ENCODE assay signal across 7 mouse cellular contexts in the genomic region with DNA sequence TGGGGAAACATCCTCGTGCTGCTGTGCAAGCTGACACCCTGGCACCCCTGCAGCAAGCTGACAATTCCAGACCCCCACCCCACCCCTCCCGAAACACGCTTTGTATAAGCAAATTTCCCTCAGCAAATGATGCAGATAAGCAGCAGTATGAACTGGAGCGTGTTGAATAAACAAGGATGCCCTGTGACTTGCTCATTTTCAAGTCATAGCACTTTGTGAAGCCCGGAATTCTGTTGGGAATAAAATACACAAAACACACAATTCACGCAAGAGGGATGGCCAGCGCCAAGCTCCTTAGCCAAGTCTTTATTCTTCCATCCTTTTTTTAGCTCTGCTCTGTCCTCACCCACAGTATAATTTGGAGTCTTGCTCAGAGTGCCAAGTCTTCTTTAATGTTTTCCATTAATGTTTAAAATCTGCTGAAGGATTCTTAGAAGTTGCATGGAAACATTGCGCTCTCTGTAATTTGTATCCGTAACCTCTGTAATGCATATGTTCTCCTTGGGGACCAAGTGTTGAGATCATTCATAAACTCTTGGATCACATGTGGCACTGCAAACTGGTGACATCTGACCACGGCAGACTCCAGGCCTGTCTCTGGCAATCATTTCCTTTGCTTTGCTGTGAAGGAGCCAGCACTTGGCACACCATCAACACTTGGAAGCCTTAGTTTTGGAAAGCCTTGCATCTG.
DNase-seq lines count a peak whose midpoint lies in the region; ATAC-seq and TF ChIP-seq lines count a peak whose summit lies in the region.

No protein-coding gene starts in this region.

- H3K27me3 ChIP-seq in liver, adult 2 months (ENCODE audit: control insufficient read depth, insufficient read depth, low read length): no peaks in the 10 kb centered on the region
- H3K27me3 ChIP-seq in liver, embryonic 11.5 days (replicated peaks; ENCODE audit: control insufficient read depth, insufficient read depth, low read length): no peaks in the 10 kb centered on the region

- H3K4me2 ChIP-seq in liver, embryonic 11.5 days: no peak overlapping the region

- 78% methylated on average over 10 of the region's 10 CpGs for WGBS in liver, adult 2 months
- 76% methylated on average over 10 of the region's 10 CpGs for WGBS in liver, embryonic 11.5 days

- no peak overlapping the region for H3K9ac ChIP-seq in liver, adult 2 months (ENCODE audit: low read depth, low read length)
- H3K9ac ChIP-seq in liver, embryonic 11.5 days (ENCODE audit: low read depth, low read length): no peak overlapping the region

- no peak overlapping the region for H3K27ac ChIP-seq in liver, adult 2 months (replicated peaks; ENCODE audit: insufficient read depth, low read depth, low read length)
- H3K27ac ChIP-seq in liver, embryonic 11.5 days (ENCODE audit: low read depth, low read length): no peak overlapping the region

- no peaks in the 10 kb centered on the region for H3K36me3 ChIP-seq in liver, adult 2 months (ENCODE audit: control insufficient read depth, insufficient read depth, low read length)
- no peaks in the 10 kb centered on the region for H3K36me3 ChIP-seq in liver, embryonic 11.5 days (ENCODE audit: control insufficient read depth, insufficient read depth, low read length)

- no peaks in the 10 kb centered on the region for H3K79me2 ChIP-seq in liver, adult 2 months (ENCODE audit: control insufficient read depth, insufficient read depth, low read length)

- H3K9me3 ChIP-seq in liver, embryonic 11.5 days (ENCODE audit: control insufficient read depth, low read length): no peaks in the 10 kb centered on the region

- no peaks in the 10 kb centered on the region for H3K4me1 ChIP-seq in liver, adult 2 months (ENCODE audit: control insufficient read depth, insufficient read depth, low read length)
- H3K4me1 ChIP-seq in liver, embryonic 11.5 days (replicated peaks; ENCODE audit: control insufficient read depth, insufficient read depth, low read length): no peaks in the 10 kb centered on the region

- H3K4me3 ChIP-seq in liver, adult 2 months (ENCODE audit: insufficient read depth, low read depth, low read length): no peak overlapping the region
- no peak overlapping the region for H3K4me3 ChIP-seq in liver, embryonic 11.5 days (ENCODE audit: low read depth, low read length)

- no peak for TF ChIP-seq CTCF in liver, adult 2 months (IDR thresholded peaks at IDR 0.05; ENCODE audit: low read depth, low read length)

- no peak for ATAC-seq in liver, embryonic 11.5 days (replicated peaks; ENCODE audit: low FRiP score)

- TF ChIP-seq POLR2A in liver, adult 2 months (IDR thresholded peaks at IDR 0.05; ENCODE audit: extremely low read depth, insufficient read depth, low read length): no peak

- DNase-seq in liver, adult 2 months (ENCODE audit: extremely low read depth, low read depth, low spot score): peak; percentile 28
- DNase-seq in liver, embryonic 11.5 days (ENCODE audit: low spot score): no peak
- peak; percentile 91 to 93 for DNase-seq in cerebellum, postnatal 14 days
- DNase-seq in gastrocnemius, postnatal 10 days: peak; percentile 51
- peak; percentile 30 to 36 for DNase-seq in layer of hippocampus, postnatal 36 days
- peak; percentile 79 to 80 for DNase-seq in right cerebral cortex, postnatal 10 days (ENCODE audit: low spot score in 2 of 2)
- DNase-seq in urinary bladder, adult 2 months (ENCODE audit: low spot score): no peak

Comparison
In these comparisons a context has a peak if more than half of its experiments do, and no peak if none do; other contexts are left out.
1. DNase-seq: peak in liver, adult 2 months (single experiment), cerebellum, postnatal 14 days (2 of 2), gastrocnemius, postnatal 10 days (single experiment), layer of hippocampus, postnatal 36 days (2 of 2) and right cerebral cortex, postnatal 10 days (2 of 2); none in liver, embryonic 11.5 days (single experiment) and urinary bladder, adult 2 months (single experiment).